Mouse (Mus musculus) intestine, embryonic 14.5 days (tissue): Measurements from ENCODE around the gene Dcaf17. TPM values are rescaled to one million over a fixed set of nuclear protein-coding genes. Genes with fewer than 3 reads are reported as not detected.

Experiments used
- ATAC-seq: fragments of 200-750 bp; cut with Nextera tagmentation; replicated peaks from 2 replicates; pipeline ENCODE4 v1.8.0; 2017; ENCODE audit warnings: low read depth, moderate number of reproducible peaks, moderate TSS enrichment, moderate library complexity; ENCODE audit not compliant: low FRiP score, low TSS enrichment
- DNase-seq: peaks from one replicate; pipeline ENCODE4 v3.0.0-alpha.2; 2018; ENCODE audit warnings: low spot score
- H3K27ac ChIP-seq: fragments of 300-500 bp; sonication (generic); 2 replicates; pipeline ENCODE4 v1.5.1; 2014; ENCODE audit warnings: low read depth, mild to moderate bottlenecking, control low read depth
- H3K27me3 ChIP-seq: fragments of 300-500 bp; sonication (generic); replicated peaks from 2 replicates; pipeline ENCODE4 v1.6.1; 2014; ENCODE audit warnings: low read length, control low read depth; ENCODE audit not compliant: control insufficient read depth, insufficient read depth
- H3K36me3 ChIP-seq: fragments of 300-500 bp; sonication (generic); 2 replicates; pipeline ENCODE4 v1.6.1; 2014; ENCODE audit warnings: low read length, control low read depth; ENCODE audit not compliant: control insufficient read depth, insufficient read depth
- H3K4me1 ChIP-seq: fragments of 300-500 bp; sonication (generic); replicated peaks from 2 replicates; pipeline ENCODE4 v1.6.1; 2014; ENCODE audit warnings: low read length, control low read depth, mixed read lengths; ENCODE audit not compliant: control insufficient read depth, insufficient read depth
- H3K4me2 ChIP-seq: fragments of 300-500 bp; sonication (generic); 2 replicates; pipeline ENCODE4 v1.6.1; 2014; ENCODE audit warnings: low read length
- H3K4me3 ChIP-seq: fragments of 300-500 bp; sonication (generic); 2 replicates; pipeline ENCODE4 v1.5.1; 2014; ENCODE audit warnings: low read depth, low read length, control low read depth, mixed read lengths
- H3K9ac ChIP-seq: fragments of 300-500 bp; sonication (generic); 2 replicates; pipeline ENCODE4 v1.6.1; 2014; ENCODE audit warnings: mild to moderate bottlenecking, low read length
- H3K9me3 ChIP-seq: fragments of 300-500 bp; sonication (generic); 2 replicates; pipeline ENCODE4 v1.6.1; 2016; ENCODE audit warnings: low read length, control low read depth; ENCODE audit not compliant: control insufficient read depth
- WGBS: fragments of 180-500 bp; shearing (Covaris S2); extraction: QIAGEN DNeasy Blood & Tissue Kit; methylation state at CpG from one replicate; pipeline ENCODE4 v1.1.7; 2014; 5-methylcytosine and 5-hydroxymethylcytosine counted together
- polyA plus RNA-seq: library from polyadenylated mRNA; unstranded; fragments of >200 nt; fragmentation: Nextera tagmentation; extraction: Ambion mirVana; gene quantifications from 2 replicates; pipeline ENCODE4 v1.2.1, GENCODE M21; 2014

Gene Dcaf17
- polyA plus RNA-seq, 1 experiment from 2014 or later, result 37.5 TPM

GRCm38 (mm10) chr2:71073330-71073729, 18.2 kb downstream of the Dcaf17 start:
- Histone ChIP-seq H3K27me3 (no peaks in the 10 kb centered on the region), H3K36me3 (peaks cover 11% of the 10 kb centered on the region), H3K4me1 (no peaks in the 10 kb centered on the region), H3K27ac (no peak overlapping the region), H3K9ac (no peak overlapping the region), H3K9me3 (no peaks in the 10 kb centered on the region), H3K4me3 (no peak overlapping the region), H3K4me2 (no peak overlapping the region)
- no peak for ATAC-seq
- DNase-seq, result no peak
- WGBS, result 88% methylated on average over 3 of the region's 3 CpGs

DNA sequence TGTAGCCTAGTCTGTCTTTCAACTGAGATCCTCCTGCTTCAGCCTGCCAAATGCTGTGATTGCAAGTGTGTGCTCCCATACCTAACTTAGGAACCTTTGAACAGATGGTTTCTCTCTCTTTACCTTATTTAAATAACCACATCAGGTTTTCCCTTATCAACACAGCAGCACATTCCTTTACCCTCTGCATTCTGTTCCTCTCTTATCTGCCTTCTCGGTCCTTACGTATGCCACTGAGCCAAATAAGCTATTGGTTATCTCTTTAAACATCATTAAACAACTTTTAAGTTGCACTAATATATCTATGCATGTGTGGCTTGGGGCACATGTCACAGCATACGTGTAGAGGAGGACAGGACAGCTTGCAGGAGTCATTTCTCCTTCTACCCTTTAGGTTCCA, 18.7 kb downstream of the Dcaf17 start:
- DNase-seq (no peak), ATAC-seq (no peak)
- H3K27ac ChIP-seq, result no peak overlapping the region
- H3K36me3 ChIP-seq, result peaks cover 11% of the 10 kb centered on the region
- H3K27me3 ChIP-seq, result no peaks in the 10 kb centered on the region
- H3K4me3 ChIP-seq, result no peak overlapping the region
- H3K4me2 ChIP-seq, result no peak overlapping the region
- no peak overlapping the region for H3K9ac ChIP-seq
- no peaks in the 10 kb centered on the region for H3K4me1 ChIP-seq
- H3K9me3 ChIP-seq, result no peaks in the 10 kb centered on the region
- 86% methylated on average over 3 of the region's 3 CpGs for WGBS

DNA sequence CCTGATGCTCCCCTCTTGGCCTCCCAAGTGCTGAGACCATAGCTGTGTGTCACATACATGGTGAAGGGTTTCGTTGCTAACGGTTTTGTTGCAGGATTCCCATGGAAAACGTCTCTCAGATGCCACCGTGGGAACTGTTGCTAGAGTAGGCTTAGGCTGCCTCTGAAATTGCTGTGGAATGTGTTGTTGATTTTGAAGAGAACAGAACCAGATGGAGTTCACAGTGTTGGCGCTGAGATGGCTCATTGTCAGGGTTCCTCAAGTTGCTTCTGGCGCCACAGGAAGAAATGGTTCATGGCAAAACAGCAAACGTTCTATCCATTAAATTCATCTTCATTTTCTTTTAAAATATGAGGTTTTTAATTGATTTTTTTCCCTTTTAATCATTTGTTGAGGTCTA, 27.3 kb downstream of the Dcaf17 start:
- no peak for ATAC-seq
- no peak overlapping the region for H3K9ac ChIP-seq
- 91% methylated on average over 7 of the region's 7 CpGs for WGBS

GRCm38 (mm10) chr2:71083454-71084193, 28.5 kb downstream of the Dcaf17 start:
- H3K9ac ChIP-seq, result no peak overlapping the region
- H3K36me3 ChIP-seq, result peaks cover 34% of the 10 kb centered on the region
- DNase-seq, result no peak
- 84% methylated on average over 6 of the region's 6 CpGs for WGBS
- no peak overlapping the region for H3K4me3 ChIP-seq
- H3K4me2 ChIP-seq, result no peak overlapping the region
- no peaks in the 10 kb centered on the region for H3K9me3 ChIP-seq
- no peak overlapping the region for H3K27ac ChIP-seq
- H3K27me3 ChIP-seq, result no peaks in the 10 kb centered on the region
- no peaks in the 10 kb centered on the region for H3K4me1 ChIP-seq
- peak; percentile 62; the same call in 1 of the 2 replicates for ATAC-seq

More for the DNA sequence above, 27.3 kb downstream of the Dcaf17 start:
- Histone ChIP-seq H3K9me3 (no peaks in the 10 kb centered on the region), H3K4me1 (no peaks in the 10 kb centered on the region), H3K4me2 (no peak overlapping the region), H3K27ac (no peak overlapping the region), H3K27me3 (no peaks in the 10 kb centered on the region), H3K36me3 (peaks cover 26% of the 10 kb centered on the region), H3K4me3 (no peak overlapping the region)
- no peak for DNase-seq

GRCm38 (mm10) chr2:71089766-71090165, 34.6 kb downstream of the Dcaf17 start:
- ATAC-seq (no peak), DNase-seq (no peak)
- H3K36me3 ChIP-seq, result peaks cover 36% of the 10 kb centered on the region
- H3K27ac ChIP-seq, result no peak overlapping the region
- no peaks in the 10 kb centered on the region for H3K4me1 ChIP-seq
- 68% methylated on average over 3 of the region's 3 CpGs for WGBS
- H3K9ac ChIP-seq, result no peak overlapping the region
- no peak overlapping the region for H3K4me2 ChIP-seq
- H3K27me3 ChIP-seq, result no peaks in the 10 kb centered on the region
- H3K9me3 ChIP-seq, result no peaks in the 10 kb centered on the region
- no peak overlapping the region for H3K4me3 ChIP-seq

- peaks cover 36% of the 10 kb centered on the region for H3K36me3 ChIP-seq
- H3K9ac ChIP-seq, result no peak overlapping the region
- no peak overlapping the region for H3K4me2 ChIP-seq
- H3K9me3 ChIP-seq, result no peaks in the 10 kb centered on the region
- H3K4me3 ChIP-seq, result no peak overlapping the region
- ATAC-seq (no peak), DNase-seq (no peak)
- no peaks in the 10 kb centered on the region for H3K27me3 ChIP-seq
- H3K27ac ChIP-seq, result no peak overlapping the region
- no peaks in the 10 kb centered on the region for H3K4me1 ChIP-seq
- WGBS, result 87% methylated on average over 4 of the region's 4 CpGs
These were observed 35.7 kb downstream of the Dcaf17 start for GRCm38 (mm10) chr2:71090660-71091445.

DNA sequence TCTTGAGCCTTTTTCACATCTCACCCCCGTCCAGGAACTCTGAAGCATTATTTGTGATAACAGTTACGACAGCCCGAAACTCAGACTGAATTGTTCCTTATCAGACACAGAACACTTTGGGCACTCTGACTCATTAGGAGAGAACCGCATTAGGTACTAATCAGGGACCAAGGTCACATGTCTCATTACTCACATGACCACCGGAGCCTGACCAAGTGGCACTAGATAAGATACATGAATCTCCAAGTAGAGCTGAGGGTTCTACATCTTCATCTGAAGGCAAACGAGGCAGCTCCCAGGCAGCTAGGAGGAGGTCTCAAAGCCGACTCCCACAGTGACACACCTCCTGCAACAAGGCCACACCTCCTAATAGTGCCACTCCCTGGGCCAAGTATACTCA, 41.0 kb downstream of the Dcaf17 start:
- Histone ChIP-seq H3K36me3 (0 out of 2 replicates have a peak, but pooled peaks cover 17% of the 10 kb centered on the region), H3K27ac (no peak overlapping the region), H3K9ac (no peak overlapping the region), H3K27me3 (no peaks in the 10 kb centered on the region), H3K4me3 (no peak overlapping the region), H3K9me3 (no peaks in the 10 kb centered on the region), H3K4me1 (no peaks in the 10 kb centered on the region), H3K4me2 (no peak overlapping the region)
- 75% methylated on average over 7 of the region's 7 CpGs for WGBS
- no peak for DNase-seq
- ATAC-seq, result no peak

GRCm38 (mm10) chr2:71102621-71103291, 47.6 kb downstream of the Dcaf17 start:
- Histone ChIP-seq H3K9me3 (no peaks in the 10 kb centered on the region), H3K9ac (no peak overlapping the region), H3K27ac (no peak overlapping the region), H3K36me3 (0 out of 2 replicates have a peak, but pooled peaks cover 7% of the 10 kb centered on the region), H3K4me1 (no peaks in the 10 kb centered on the region), H3K27me3 (no peaks in the 10 kb centered on the region), H3K4me2 (no peak overlapping the region), H3K4me3 (no peak overlapping the region)
- ATAC-seq (no peak), DNase-seq (no peak)
- 78% methylated on average over 10 of the region's 10 CpGs for WGBS
